Mouse (Mus musculus) heart, embryonic 14.5 days (tissue): ENCODE measurements around the gene Zc3h12c. TPM values are rescaled to one million over a fixed set of nuclear protein-coding genes. Genes with fewer than 3 reads are reported as not detected.
"Not testable (repeated sequence)": the region's sequence is repeated elsewhere in the genome, so short reads cannot be mapped to it uniquely, and the experiment has no call there.

Experiments used
- ATAC-seq: fragments of 200-750 bp; cut with Nextera tagmentation; 2 replicates; pipeline ENCODE4 v1.8.0; 2017; ENCODE audit warnings: low read depth, moderate TSS enrichment; ENCODE audit not compliant: insufficient number of reproducible peaks, insufficient read depth, low FRiP score
- H3K27ac ChIP-seq, 2 experiments: fragments of 200-500 bp in 1 of 2; fragments of 300-500 bp in 1 of 2; sonication (generic) in 1 of 2; replicated peaks in 1 of 2; 2 replicates each; pipeline ENCODE4 v1.5.1; 2012 to 2014; ENCODE audit warnings: low read depth in 2 of 2, low read length in 2 of 2, control low read depth in 1 of 2, mild to moderate bottlenecking in 1 of 2, mixed read lengths in 1 of 2; ENCODE audit not compliant: control insufficient read depth in 1 of 2, insufficient read depth in 1 of 2
- H3K27me3 ChIP-seq: fragments of 300-500 bp; sonication (generic); 2 replicates; pipeline ENCODE4 v1.6.1; 2014; ENCODE audit warnings: mild to moderate bottlenecking, low read length, control low read depth; ENCODE audit not compliant: control insufficient read depth, insufficient read depth
- H3K36me3 ChIP-seq: fragments of 300-500 bp; sonication (generic); 2 replicates; pipeline ENCODE4 v1.6.1; 2014; ENCODE audit warnings: mild to moderate bottlenecking, control low read depth, low read length, mixed read lengths; ENCODE audit not compliant: control insufficient read depth, insufficient read depth
- H3K4me1 ChIP-seq, 2 experiments: fragments of 200-500 bp in 1 of 2; fragments of 300-500 bp in 1 of 2; sonication (generic) in 1 of 2; 2 replicates each; pipeline ENCODE4 v1.6.1; 2012 to 2014; ENCODE audit warnings: low read length in 2 of 2, control low read depth in 1 of 2, mixed read lengths in 1 of 2; ENCODE audit not compliant: control insufficient read depth in 2 of 2, insufficient read depth in 2 of 2
- H3K4me2 ChIP-seq: fragments of 300-500 bp; sonication (generic); 2 replicates; pipeline ENCODE4 v1.6.1; 2014; ENCODE audit warnings: mild to moderate bottlenecking, low read length
- H3K4me3 ChIP-seq, 2 experiments: fragments of 200-500 bp in 1 of 2; fragments of 300-500 bp in 1 of 2; sonication (generic) in 1 of 2; 2 replicates each; pipeline ENCODE4 v1.5.1; 2012 to 2014; ENCODE audit warnings: low read length in 2 of 2, mild to moderate bottlenecking in 2 of 2, control low read depth in 1 of 2, low read depth in 1 of 2, moderate library complexity in 1 of 2; ENCODE audit not compliant: control insufficient read depth in 1 of 2, insufficient read depth in 1 of 2
- H3K9ac ChIP-seq: fragments of 300-500 bp; sonication (generic); 2 replicates; pipeline ENCODE4 v1.6.1; 2014; ENCODE audit warnings: mild to moderate bottlenecking, low read length
- H3K9me3 ChIP-seq: fragments of 300-500 bp; sonication (generic); 2 replicates; pipeline ENCODE4 v1.6.1; 2016; ENCODE audit warnings: low read length, control low read depth; ENCODE audit not compliant: control insufficient read depth
- WGBS: fragments of 180-500 bp; shearing (Covaris S2); extraction: QIAGEN DNeasy Blood & Tissue Kit; methylation state at CpG from one replicate; pipeline ENCODE4 v1.1.7; 2014; 5-methylcytosine and 5-hydroxymethylcytosine counted together
- microRNA-seq: library from miRNA; unstranded; fragments of <30 nt; microRNA quantifications from one replicate; pipeline ENCODE4, GENCODE M21; 2016
- polyA plus RNA-seq: library from polyadenylated mRNA; unstranded; fragments of >200 nt; fragmentation: Nextera tagmentation; extraction: Ambion mirVana; gene quantifications from 2 replicates; pipeline ENCODE4 v1.2.1, GENCODE M21; 2014

Gene Zc3h12c
- polyA plus RNA-seq, 1 experiment from 2014 or later, result 4.6 TPM

GRCm38 (mm10) chr9:52076089-52076488 lies 92.3 kb downstream of the Zc3h12c start:
- no peak for ATAC-seq
- WGBS, result 84% methylated on average over 2 of the region's 2 CpGs
- no peak overlapping the region for H3K4me3 ChIP-seq
- no peaks in the 10 kb centered on the region for H3K9me3 ChIP-seq
- no peaks in the 10 kb centered on the region for H3K27me3 ChIP-seq
- H3K4me2 ChIP-seq, result no peak overlapping the region
- peaks cover 93% of the 10 kb centered on the region for H3K36me3 ChIP-seq
- H3K27ac ChIP-seq, result no peak overlapping the region
- no peak overlapping the region for H3K9ac ChIP-seq
- H3K4me1 ChIP-seq, result no peaks in the 10 kb centered on the region

DNA sequence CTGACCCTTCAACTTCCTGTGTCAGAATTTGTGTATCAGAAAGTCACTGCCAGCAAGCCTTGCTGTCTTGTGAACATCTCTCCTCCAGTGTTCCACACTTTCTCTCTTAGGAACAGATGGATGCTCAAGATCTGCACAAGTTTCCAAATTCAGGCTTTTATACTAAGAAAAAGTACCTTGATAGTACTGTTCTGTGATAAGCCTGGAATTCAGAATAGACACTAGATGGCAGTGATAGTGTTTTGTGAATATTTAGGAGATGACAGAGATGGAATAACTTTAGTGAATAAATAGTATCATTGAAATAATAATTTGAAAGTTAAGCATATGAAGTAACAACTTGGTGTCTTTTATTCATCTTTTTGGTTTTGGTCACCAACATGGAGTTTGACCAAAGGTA lies 96.2 kb downstream of the Zc3h12c start:
- ATAC-seq, result no peak
- H3K4me2 ChIP-seq, result no peak overlapping the region
- no peak overlapping the region for H3K4me3 ChIP-seq
- no peaks in the 10 kb centered on the region for H3K27me3 ChIP-seq
- H3K9me3 ChIP-seq, result no peaks in the 10 kb centered on the region
- peaks cover 88% of the 10 kb centered on the region for H3K36me3 ChIP-seq
- H3K27ac ChIP-seq, result no peak overlapping the region
- H3K4me1 ChIP-seq, result no peaks in the 10 kb centered on the region
- no peak overlapping the region for H3K9ac ChIP-seq

- not testable (repeated sequence) for H3K4me1 ChIP-seq, H3K4me2 ChIP-seq, ATAC-seq, H3K27ac ChIP-seq, H3K27me3 ChIP-seq, H3K9me3 ChIP-seq, H3K4me3 ChIP-seq, H3K9ac ChIP-seq
- peaks cover 88% of the 10 kb centered on the region for H3K36me3 ChIP-seq
Observed at GRCm38 (mm10) chr9:52071352-52071751, 97.0 kb downstream of the Zc3h12c start.

DNA sequence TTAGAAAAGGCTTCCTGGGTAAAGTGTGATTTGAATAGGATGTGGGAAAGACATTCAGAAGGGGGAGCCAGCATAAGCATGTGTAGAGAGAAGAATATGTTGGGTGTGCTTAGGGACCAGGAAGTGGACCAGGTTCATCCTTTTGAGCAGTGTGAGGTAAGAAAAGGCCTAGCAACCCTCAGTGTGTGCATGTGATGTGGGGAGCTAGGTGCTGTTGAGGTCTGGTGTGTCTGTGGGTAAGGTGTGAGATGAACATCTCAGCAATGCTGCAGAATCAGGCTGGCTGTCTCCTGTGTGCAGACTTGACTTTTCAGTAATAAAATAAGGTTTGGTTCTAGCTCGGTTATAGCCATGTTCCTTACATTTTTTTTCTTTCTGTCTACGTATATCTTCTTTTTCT lies 98.3 kb downstream of the Zc3h12c start:
- no peaks in the 10 kb centered on the region for H3K9me3 ChIP-seq
- no peak overlapping the region for H3K4me3 ChIP-seq
- no peak overlapping the region for H3K9ac ChIP-seq
- H3K36me3 ChIP-seq, result peaks cover 88% of the 10 kb centered on the region
- H3K4me2 ChIP-seq, result no peak overlapping the region
- WGBS, result 95% methylated on average over 2 of the region's 2 CpGs
- ATAC-seq, result no peak
- H3K4me1 ChIP-seq, result no peaks in the 10 kb centered on the region
- H3K27me3 ChIP-seq, result no peaks in the 10 kb centered on the region
- H3K27ac ChIP-seq, result no peak overlapping the region

Small RNA genes within 50 kb of the gene (microRNA-seq; reads per million reads assigned to microRNA genes)
- not detected for gene Gm27686
- not detected for gene Mir6244

Other genes with a start within 250 kb of the Zc3h12c start
- gene Fdx1, start 205.0 kb downstream of the Zc3h12c start, polyA plus RNA-seq, result 103 and 108 TPM in 2 replicates
- gene Rdx, start 121.4 kb downstream of the Zc3h12c start, polyA plus RNA-seq, result 141 and 143 TPM in 2 replicates